Mouse (Mus musculus) heart, embryonic 14.5 days (tissue): ENCODE data around the gene Rtraf. TPM values are rescaled to one million over a fixed set of nuclear protein-coding genes. Genes with fewer than 3 reads are reported as not detected.

ENCODE experiments used
- ATAC-seq: fragments of 200-750 bp; cut with Nextera tagmentation; 2 replicates; pipeline ENCODE4 v1.8.0; 2017; ENCODE audit warnings: low read depth, moderate TSS enrichment; ENCODE audit not compliant: insufficient number of reproducible peaks, insufficient read depth, low FRiP score
- H3K27ac ChIP-seq, 2 experiments: fragments of 200-500 bp in 1 of 2; fragments of 300-500 bp in 1 of 2; sonication (generic) in 1 of 2; replicated peaks in 1 of 2; 2 replicates each; pipeline ENCODE4 v1.5.1; 2012 to 2014; ENCODE audit warnings: low read depth in 2 of 2, low read length in 2 of 2, control low read depth in 1 of 2, mild to moderate bottlenecking in 1 of 2, mixed read lengths in 1 of 2; ENCODE audit not compliant: control insufficient read depth in 1 of 2, insufficient read depth in 1 of 2
- H3K27me3 ChIP-seq: fragments of 300-500 bp; sonication (generic); 2 replicates; pipeline ENCODE4 v1.6.1; 2014; ENCODE audit warnings: mild to moderate bottlenecking, low read length, control low read depth; ENCODE audit not compliant: control insufficient read depth, insufficient read depth
- H3K36me3 ChIP-seq: fragments of 300-500 bp; sonication (generic); 2 replicates; pipeline ENCODE4 v1.6.1; 2014; ENCODE audit warnings: mild to moderate bottlenecking, control low read depth, low read length, mixed read lengths; ENCODE audit not compliant: control insufficient read depth, insufficient read depth
- H3K4me1 ChIP-seq, 2 experiments: fragments of 200-500 bp in 1 of 2; fragments of 300-500 bp in 1 of 2; sonication (generic) in 1 of 2; 2 replicates each; pipeline ENCODE4 v1.6.1; 2012 to 2014; ENCODE audit warnings: low read length in 2 of 2, control low read depth in 1 of 2, mixed read lengths in 1 of 2; ENCODE audit not compliant: control insufficient read depth in 2 of 2, insufficient read depth in 2 of 2
- H3K4me2 ChIP-seq: fragments of 300-500 bp; sonication (generic); 2 replicates; pipeline ENCODE4 v1.6.1; 2014; ENCODE audit warnings: mild to moderate bottlenecking, low read length
- H3K4me3 ChIP-seq, 2 experiments: fragments of 200-500 bp in 1 of 2; fragments of 300-500 bp in 1 of 2; sonication (generic) in 1 of 2; 2 replicates each; pipeline ENCODE4 v1.5.1; 2012 to 2014; ENCODE audit warnings: low read length in 2 of 2, mild to moderate bottlenecking in 2 of 2, control low read depth in 1 of 2, low read depth in 1 of 2, moderate library complexity in 1 of 2; ENCODE audit not compliant: control insufficient read depth in 1 of 2, insufficient read depth in 1 of 2
- H3K9ac ChIP-seq: fragments of 300-500 bp; sonication (generic); 2 replicates; pipeline ENCODE4 v1.6.1; 2014; ENCODE audit warnings: mild to moderate bottlenecking, low read length
- H3K9me3 ChIP-seq: fragments of 300-500 bp; sonication (generic); 2 replicates; pipeline ENCODE4 v1.6.1; 2016; ENCODE audit warnings: low read length, control low read depth; ENCODE audit not compliant: control insufficient read depth
- WGBS: fragments of 180-500 bp; shearing (Covaris S2); extraction: QIAGEN DNeasy Blood & Tissue Kit; methylation state at CpG from one replicate; pipeline ENCODE4 v1.1.7; 2014; 5-methylcytosine and 5-hydroxymethylcytosine counted together
- polyA plus RNA-seq: library from polyadenylated mRNA; unstranded; fragments of >200 nt; fragmentation: Nextera tagmentation; extraction: Ambion mirVana; gene quantifications from 2 replicates; pipeline ENCODE4 v1.2.1, GENCODE M21; 2014

Rtraf gene
- polyA plus RNA-seq, 1 experiment from 2014 or later: 202 TPM

- H3K4me3 ChIP-seq: no peak overlapping the region
- H3K9me3 ChIP-seq: no peaks in the 10 kb centered on the region
- H3K27ac ChIP-seq: no peak overlapping the region
- peaks cover 54% of the 10 kb centered on the region for H3K36me3 ChIP-seq
- peaks cover 23 to 47% of the 10 kb centered on the region in 2 experiments for H3K4me1 ChIP-seq
- H3K9ac ChIP-seq: no peak overlapping the region
- WGBS: 77% methylated on average over 9 of the region's 9 CpGs
- ATAC-seq: no peak
- no peak overlapping the region for H3K4me2 ChIP-seq
- no peaks in the 10 kb centered on the region for H3K27me3 ChIP-seq
These were observed 57.9 kb downstream of the Rtraf start for GRCm38 (mm10) chr14:19765539-19766379.

GRCm38 (mm10) chr14:19764331-19764730, 59.3 kb downstream of the Rtraf start:
- ATAC-seq: no peak
- 75% methylated on average over 8 of the region's 8 CpGs for WGBS
- H3K27ac ChIP-seq: no peak overlapping the region
- no peaks in the 10 kb centered on the region for H3K27me3 ChIP-seq
- no peak overlapping the region for H3K4me2 ChIP-seq
- no peaks in the 10 kb centered on the region for H3K9me3 ChIP-seq
- H3K36me3 ChIP-seq: peaks cover 47% of the 10 kb centered on the region
- H3K4me1 ChIP-seq: peaks cover 26 to 54% of the 10 kb centered on the region in 2 experiments
- H3K9ac ChIP-seq: no peak overlapping the region
- H3K4me3 ChIP-seq: no peak overlapping the region

- Histone ChIP-seq H3K27me3 (no peaks in the 10 kb centered on the region), H3K9ac (no peak overlapping the region), H3K4me3 (no peak overlapping the region), H3K9me3 (no peaks in the 10 kb centered on the region), H3K4me1 (peaks cover 31 to 62% of the 10 kb centered on the region in 2 experiments), H3K36me3 (peaks cover 43% of the 10 kb centered on the region), H3K4me2 (no peak overlapping the region), H3K27ac (0 out of 4 replicates have a peak overlapping the region, but pooled peaks of 1 of the 2 experiments have one; percentile 20)
- no peak for ATAC-seq
- WGBS: 17% methylated on average over 8 of the region's 8 CpGs
These were observed 60.1 kb downstream of the Rtraf start for GRCm38 (mm10) chr14:19763527-19763926.

GRCm38 (mm10) chr14:19762014-19762413, 61.6 kb downstream of the Rtraf start:
- no peaks in the 10 kb centered on the region for H3K9me3 ChIP-seq
- no peak for ATAC-seq
- H3K9ac ChIP-seq: no peak overlapping the region
- H3K27me3 ChIP-seq: no peaks in the 10 kb centered on the region
- H3K4me1 ChIP-seq: peaks cover 29 to 66% of the 10 kb centered on the region in 2 experiments
- H3K4me2 ChIP-seq: no peak overlapping the region
- peaks cover 47% of the 10 kb centered on the region for H3K36me3 ChIP-seq
- H3K4me3 ChIP-seq: no peak overlapping the region
- no peak overlapping the region for H3K27ac ChIP-seq
- 39% methylated on average over 4 of the region's 4 CpGs for WGBS

Other genes starting within 250 kb of the Rtraf start
- gene Gm2237, start 238.7 kb downstream of the Rtraf start, polyA plus RNA-seq: 3.7 and 4.9 TPM in 2 replicates
- gene Gm5458, start 221.2 kb downstream of the Rtraf start, polyA plus RNA-seq: not detected in 2 replicates
- gene Nid2, start 72.6 kb downstream of the Rtraf start, polyA plus RNA-seq: 90.2 and 106 TPM in 2 replicates
- 49.9 and 59.3 TPM in 2 replicates for gene Gng2, start 153.8 kb upstream of the Rtraf start, polyA plus RNA-seq